Mouse (Mus musculus): ENCODE data around the gene Scn1b.

Gene Scn1b

GRCm38 (mm10) chr7:31149751-31150565 lies 23.2 kb upstream of the Scn1b start:
- DNase-seq (ENCODE audit: low spot score) = peak; percentile 37

GRCm38 (mm10) chr7:31149271-31149670 lies 22.5 kb upstream of the Scn1b start:
- no peak for DNase-seq (ENCODE audit: low spot score)

- peak; percentile 62 for DNase-seq (ENCODE audit: low spot score)
Measured at GRCm38 (mm10) chr7:31148756-31149155, 22.0 kb upstream of the Scn1b start.

GRCm38 (mm10) chr7:31148086-31148485 lies 21.3 kb upstream of the Scn1b start:
- peak; percentile 63 for DNase-seq (ENCODE audit: low spot score)

- DNase-seq (ENCODE audit: low spot score) = peak; percentile 19
Measured at GRCm38 (mm10) chr7:31145596-31146160, 18.9 kb upstream of the Scn1b start.

- no peak for DNase-seq (ENCODE audit: low spot score)
Measured at GRCm38 (mm10) chr7:31144886-31145285, 18.1 kb upstream of the Scn1b start.

GRCm38 (mm10) chr7:31140941-31141340 lies 14.1 kb upstream of the Scn1b start:
- DNase-seq (ENCODE audit: low spot score) = no peak

- no peak for DNase-seq (ENCODE audit: low spot score)
Measured at GRCm38 (mm10) chr7:31140302-31140701, 13.5 kb upstream of the Scn1b start.

- no peak for DNase-seq (ENCODE audit: low spot score)
Measured at GRCm38 (mm10) chr7:31139765-31140164, 13.0 kb upstream of the Scn1b start.

GRCm38 (mm10) chr7:31135717-31136116 lies 8.9 kb upstream of the Scn1b start:
- no peak for DNase-seq (ENCODE audit: low spot score)

GRCm38 (mm10) chr7:31131866-31132265 lies 5.1 kb upstream of the Scn1b start:
- no peak for DNase-seq (ENCODE audit: low spot score)

- peak; percentile 69 for DNase-seq (ENCODE audit: low spot score)
Measured at GRCm38 (mm10) chr7:31130841-31131240, 4.0 kb upstream of the Scn1b start.

- DNase-seq (ENCODE audit: low spot score) = no peak
Measured at GRCm38 (mm10) chr7:31130197-31130596, 3.4 kb upstream of the Scn1b start.

GRCm38 (mm10) chr7:31128157-31128705 lies 1.4 kb upstream of the Scn1b start:
- no peak for DNase-seq (ENCODE audit: low spot score)

- no peak for DNase-seq (ENCODE audit: low spot score)
Measured at GRCm38 (mm10) chr7:31126211-31126751, 522 bp downstream of the Scn1b start.

GRCm38 (mm10) chr7:31125116-31125515 lies 1.7 kb downstream of the Scn1b start:
- no peak for DNase-seq (ENCODE audit: low spot score)

GRCm38 (mm10) chr7:31124381-31124780 lies 2.4 kb downstream of the Scn1b start:
- DNase-seq (ENCODE audit: low spot score) = no peak

GRCm38 (mm10) chr7:31123697-31124096 lies 3.1 kb downstream of the Scn1b start:
- DNase-seq (ENCODE audit: low spot score) = no peak

GRCm38 (mm10) chr7:31122641-31123631 lies 3.9 kb downstream of the Scn1b start:
- DNase-seq (ENCODE audit: low spot score) = no peak

- no peak for DNase-seq (ENCODE audit: low spot score)
Measured at GRCm38 (mm10) chr7:31119556-31119955, 7.2 kb downstream of the Scn1b start.

GRCm38 (mm10) chr7:31118486-31118885 lies 8.3 kb downstream of the Scn1b start:
- no peak for DNase-seq (ENCODE audit: low spot score)

GRCm38 (mm10) chr7:31117465-31117864 lies 9.3 kb downstream of the Scn1b start:
- DNase-seq (ENCODE audit: low spot score) = no peak
